Mouse (Mus musculus) myocyte (in vitro differentiated cells): ENCODE results near the gene Filip1. TPM values are rescaled to one million over a fixed set of nuclear protein-coding genes. Genes with fewer than 3 reads are reported as not detected.

Experiments
- H3K27me3 ChIP-seq: one replicate; pipeline ENCODE4 v1.6.1; 2011; ENCODE audit not compliant: control insufficient read depth, insufficient read depth, insufficient read length
- H3K36me3 ChIP-seq: one replicate; pipeline ENCODE4 v1.6.1; 2011; ENCODE audit not compliant: control insufficient read depth, insufficient read depth
- H3K4me2 ChIP-seq: one replicate; pipeline ENCODE4 v1.6.1; 2011; ENCODE audit warnings: low read depth, control low read depth
- H3K4me3 ChIP-seq: one replicate; pipeline ENCODE4 v1.5.1; 2011; ENCODE audit warnings: mild to moderate bottlenecking, control low read depth, moderate library complexity
- H3K79me2 ChIP-seq: one replicate; pipeline ENCODE4 v1.6.1; 2011; ENCODE audit not compliant: control insufficient read depth, insufficient read depth
- H3ac ChIP-seq: one replicate; pipeline ENCODE4 v1.6.1; 2011; ENCODE audit not compliant: control insufficient read depth, insufficient read length
- CEBPB ChIP-seq: IDR thresholded peaks from 2 replicates; pipeline ENCODE4 v1.6.1; 2011; ENCODE audit warnings: mild to moderate bottlenecking, moderate library complexity; ENCODE audit not compliant: poor library complexity, insufficient read depth, severe bottlenecking
- E2F4 ChIP-seq: IDR thresholded peaks from one replicate; pipeline ENCODE4 v1.6.1; 2011; ENCODE audit warnings: mild to moderate bottlenecking, control low read depth, moderate library complexity; ENCODE audit not compliant: insufficient read depth
- MAX ChIP-seq: IDR thresholded peaks from one replicate; pipeline ENCODE4 v1.6.1; 2011; ENCODE audit warnings: low read depth, mild to moderate bottlenecking, control low read depth
- MYOD1 ChIP-seq, 3 experiments: IDR thresholded peaks; one replicate each; pipeline ENCODE4 v1.6.1; 2011; ENCODE audit warnings: control low read depth in 2 of 3, low read depth in 2 of 3, mild to moderate bottlenecking in 2 of 3, moderate library complexity in 1 of 3; ENCODE audit not compliant: insufficient read length in 2 of 3, control insufficient read depth in 1 of 3
- MYOG ChIP-seq, 3 experiments: IDR thresholded peaks; one replicate each; pipeline ENCODE4 v1.6.1; 2011; ENCODE audit warnings: control low read depth in 2 of 3, low read depth in 2 of 3, mild to moderate bottlenecking in 2 of 3; ENCODE audit not compliant: insufficient read length in 2 of 3, control insufficient read depth in 1 of 3, insufficient read depth in 1 of 3
- POLR2A ChIP-seq: IDR thresholded peaks from one replicate; pipeline ENCODE4 v1.6.1; 2011; ENCODE audit warnings: low read depth, mild to moderate bottlenecking, control low read depth, moderate library complexity; ENCODE audit not compliant: insufficient read length
- POLR2AphosphoS2 ChIP-seq: IDR thresholded peaks from one replicate; pipeline ENCODE4 v1.6.1; 2011; ENCODE audit warnings: low read depth, control low read depth; ENCODE audit not compliant: insufficient read length
- REST ChIP-seq: IDR thresholded peaks from one replicate; pipeline ENCODE4 v1.6.1; 2011; ENCODE audit warnings: mild to moderate bottlenecking, control low read depth, moderate library complexity; ENCODE audit not compliant: insufficient read depth, insufficient read length
- SRF ChIP-seq: IDR thresholded peaks from one replicate; pipeline ENCODE4 v1.6.1; 2011; ENCODE audit warnings: low read depth; ENCODE audit not compliant: control insufficient read depth, insufficient read length
- TCF12 ChIP-seq: IDR thresholded peaks from one replicate; pipeline ENCODE4 v1.6.1; 2011; ENCODE audit warnings: mild to moderate bottlenecking, control low read depth; ENCODE audit not compliant: poor library complexity, insufficient read depth, severe bottlenecking
- TCF3 ChIP-seq: IDR thresholded peaks from one replicate; pipeline ENCODE4 v1.6.1; 2011; ENCODE audit warnings: low read depth, control low read depth; ENCODE audit not compliant: insufficient read length
- USF1 ChIP-seq: IDR thresholded peaks from one replicate; pipeline ENCODE4 v1.6.1; 2011; ENCODE audit warnings: low read depth, mild to moderate bottlenecking, control low read depth, moderate library complexity
- polyA plus RNA-seq: library from polyadenylated mRNA; unstranded; fragments of >200 nt; fragmentation: generic; extraction: Trizol; gene quantifications from one replicate; pipeline ENCODE4 v1.2.1, GENCODE M21; 2012; ENCODE audit warnings: missing spikeins

Gene Filip1
- polyA plus RNA-seq, 1 experiment: 7.0 TPM

DNA sequence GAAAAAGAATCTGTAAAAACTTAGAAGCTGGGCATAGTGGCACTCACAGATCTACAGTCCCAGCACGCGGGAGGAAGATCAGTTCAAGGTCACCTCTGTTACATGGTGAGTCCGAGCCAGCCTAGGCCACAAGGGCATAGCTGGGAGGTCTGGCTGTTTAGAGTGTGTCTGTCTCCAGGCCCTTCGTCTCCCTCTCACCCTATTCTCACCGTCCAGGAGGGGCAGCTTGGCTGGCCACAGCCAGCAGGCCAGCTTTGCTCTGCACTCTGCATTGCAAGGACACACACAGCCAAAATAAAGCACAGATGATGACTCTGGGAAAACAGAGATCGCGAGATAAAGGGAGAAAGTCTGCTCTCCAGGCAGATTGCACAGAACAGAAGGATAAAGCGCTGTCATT lies 10.2 kb upstream of the Filip1 start:
- TF ChIP-seq MYOG (IDR thresholded peaks at IDR 0.05; ENCODE audit: control insufficient read depth in 1 of 3, insufficient read depth in 1 of 3, insufficient read length in 2 of 3, low read depth in 2 of 3) (no peak), TCF3 (no peak), USF1 (no peak), POLR2A (no peak), POLR2AphosphoS2 (no peak)
- Histone ChIP-seq H3K79me2 (no peaks in the 10 kb centered on the region), H3K27me3 (no peaks in the 10 kb centered on the region), H3ac (no peak overlapping the region), H3K36me3 (no peaks in the 10 kb centered on the region), H3K4me2 (no peak overlapping the region), H3K4me3 (no peak overlapping the region)

DNA sequence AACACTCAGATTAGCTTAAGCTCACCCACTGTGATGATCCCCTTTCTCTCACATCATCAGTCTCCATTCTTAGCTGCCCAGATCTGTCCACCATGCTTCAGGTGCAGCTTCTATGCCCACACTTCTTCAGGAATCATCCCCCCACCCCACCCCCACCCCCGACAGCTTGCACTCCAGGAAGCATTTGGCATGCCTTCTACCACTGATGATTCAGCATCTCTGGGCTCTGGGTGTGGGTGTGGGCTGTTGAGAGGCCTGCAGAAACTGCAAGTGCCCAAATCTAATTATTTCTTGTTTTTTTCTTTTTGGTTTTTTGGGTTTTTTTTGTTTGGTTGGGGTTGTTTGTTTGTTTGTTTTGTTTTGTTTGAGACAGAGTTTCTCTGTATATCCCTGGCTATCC lies 9.0 kb upstream of the Filip1 start:
- Histone ChIP-seq H3K36me3 (no peaks in the 10 kb centered on the region), H3K79me2 (no peaks in the 10 kb centered on the region), H3K27me3 (no peaks in the 10 kb centered on the region), H3ac (no peak overlapping the region), H3K4me2 (no peak overlapping the region), H3K4me3 (no peak overlapping the region)
- TF ChIP-seq REST (no peak), TCF12 (no peak), MYOD1 (IDR thresholded peaks at IDR 0.05; ENCODE audit: control insufficient read depth in 1 of 3, insufficient read length in 2 of 3, low read depth in 2 of 3) (no peak), POLR2AphosphoS2 (no peak), POLR2A (no peak), MYOG (IDR thresholded peaks at IDR 0.05; ENCODE audit: control insufficient read depth in 1 of 3, insufficient read depth in 1 of 3, insufficient read length in 2 of 3, low read depth in 2 of 3) (no peak), SRF (no peak), TCF3 (no peak), E2F4 (no peak), USF1 (no peak), MAX (no peak)

- H3K79me2 ChIP-seq: no peaks in the 10 kb centered on the region
- H3ac ChIP-seq: no peak overlapping the region
- H3K4me2 ChIP-seq: no peak overlapping the region
- TF ChIP-seq POLR2AphosphoS2 (no peak), POLR2A (no peak)
- H3K4me3 ChIP-seq: no peak overlapping the region
- H3K27me3 ChIP-seq: no peaks in the 10 kb centered on the region
- H3K36me3 ChIP-seq: no peaks in the 10 kb centered on the region
Measured at GRCm38 (mm10) chr9:80020429-80020828, 7.8 kb upstream of the Filip1 start.

DNA sequence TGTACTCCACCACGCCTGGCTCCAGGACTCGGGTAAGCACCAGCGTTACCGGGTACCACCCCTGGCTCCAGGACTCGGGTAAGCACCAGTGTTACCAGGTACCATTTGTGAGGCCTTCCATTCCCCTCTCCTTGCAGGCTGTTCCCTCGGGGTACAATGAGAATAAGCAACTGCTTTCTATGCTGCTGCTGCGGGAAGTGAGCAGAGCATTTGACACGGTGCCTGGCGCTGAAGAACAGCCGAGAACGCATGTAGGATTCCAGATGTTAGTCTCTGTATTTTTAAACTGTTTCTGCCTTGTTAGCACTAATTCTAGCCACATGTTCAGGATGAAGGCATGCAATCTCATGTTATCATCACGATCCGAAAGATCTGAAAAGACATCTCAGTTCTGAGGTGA lies 635 bp downstream of the Filip1 start:
- TF ChIP-seq TCF3 (no peak), POLR2AphosphoS2 (no peak), MYOD1 (IDR thresholded peaks at IDR 0.05; ENCODE audit: control insufficient read depth in 1 of 3, insufficient read length in 2 of 3, low read depth in 2 of 3) (no peak), TCF12 (no peak), MYOG (IDR thresholded peaks at IDR 0.05; ENCODE audit: control insufficient read depth in 1 of 3, insufficient read depth in 1 of 3, insufficient read length in 2 of 3, low read depth in 2 of 3) (no peak), SRF (no peak)

GRCm38 (mm10) chr9:80002394-80003188 lies 10.1 kb downstream of the Filip1 start:
- Histone ChIP-seq H3K4me2 (no peak overlapping the region), H3K36me3 (no peaks in the 10 kb centered on the region)

More for the DNA sequence above, 635 bp downstream of the Filip1 start:
- peaks cover 7% of the 10 kb centered on the region for H3K27me3 ChIP-seq
- no peak overlapping the region for H3ac ChIP-seq
- no peak overlapping the region for H3K4me3 ChIP-seq
- no peak overlapping the region for H3K4me2 ChIP-seq
- no peaks in the 10 kb centered on the region for H3K79me2 ChIP-seq
- H3K36me3 ChIP-seq: no peaks in the 10 kb centered on the region

More at GRCm38 (mm10) chr9:80002394-80003188, 10.1 kb downstream of the Filip1 start:
- no peak for TF ChIP-seq POLR2A
- TF ChIP-seq TCF3: no peak
- no peak for TF ChIP-seq MYOD1 (IDR thresholded peaks at IDR 0.05; ENCODE audit: control insufficient read depth in 1 of 3, insufficient read length in 2 of 3, low read depth in 2 of 3)
- TF ChIP-seq POLR2AphosphoS2: no peak
- no peak for TF ChIP-seq TCF12
- TF ChIP-seq USF1: no peak
- no peak for TF ChIP-seq E2F4
- no peak for TF ChIP-seq CEBPB
- no peaks in the 10 kb centered on the region for H3K79me2 ChIP-seq
- H3K4me3 ChIP-seq: no peak overlapping the region
- no peak overlapping the region for H3ac ChIP-seq
- H3K27me3 ChIP-seq: peaks cover 15% of the 10 kb centered on the region
